Mouse (Mus musculus): Measurements from ENCODE around the gene Iscu.

- TF ChIP-seq CTCF (IDR thresholded peaks at IDR 0.05; ENCODE audit: low read depth) (no peak), EP300 (optimal IDR thresholded peaks at IDR 0.05) (no peak)
Observed at GRCm38 (mm10) chr5:113782624-113783023, 10.1 kb downstream of the Iscu start.

Measured in stomach, postnatal 0 days (tissue).